Mouse (Mus musculus) lung, postnatal 10 days (tissue): ENCODE measurements around the gene Ncoa1.

Experiments
- DNase-seq: peaks from one replicate; pipeline ENCODE4 v3.0.0; 2021

Gene Ncoa1

GRCm38 (mm10) chr12:4206106-4206505 is 270.9 kb downstream of the Ncoa1 start:
- DNase-seq = no peak

DNA sequence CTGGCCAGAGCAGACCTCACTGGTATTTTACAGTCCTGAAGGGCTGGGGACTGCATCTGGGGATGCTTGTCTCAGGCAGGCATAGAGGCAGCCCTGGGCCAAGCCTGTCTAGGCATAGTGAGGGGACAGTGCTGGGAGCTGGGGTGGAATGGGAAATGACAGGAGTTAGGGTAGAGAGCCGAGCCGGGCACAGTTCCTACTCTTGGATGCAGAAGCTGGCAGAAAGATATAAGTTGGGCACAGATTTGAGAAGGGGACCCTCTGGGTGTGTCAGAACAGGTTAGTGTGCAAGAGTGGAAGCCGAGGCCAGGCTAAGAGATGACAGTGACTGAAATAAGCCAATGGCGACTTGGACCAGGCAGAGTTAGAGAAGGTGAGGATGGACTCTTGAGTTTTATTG is 274.8 kb downstream of the Ncoa1 start:
- DNase-seq = no peak

DNA sequence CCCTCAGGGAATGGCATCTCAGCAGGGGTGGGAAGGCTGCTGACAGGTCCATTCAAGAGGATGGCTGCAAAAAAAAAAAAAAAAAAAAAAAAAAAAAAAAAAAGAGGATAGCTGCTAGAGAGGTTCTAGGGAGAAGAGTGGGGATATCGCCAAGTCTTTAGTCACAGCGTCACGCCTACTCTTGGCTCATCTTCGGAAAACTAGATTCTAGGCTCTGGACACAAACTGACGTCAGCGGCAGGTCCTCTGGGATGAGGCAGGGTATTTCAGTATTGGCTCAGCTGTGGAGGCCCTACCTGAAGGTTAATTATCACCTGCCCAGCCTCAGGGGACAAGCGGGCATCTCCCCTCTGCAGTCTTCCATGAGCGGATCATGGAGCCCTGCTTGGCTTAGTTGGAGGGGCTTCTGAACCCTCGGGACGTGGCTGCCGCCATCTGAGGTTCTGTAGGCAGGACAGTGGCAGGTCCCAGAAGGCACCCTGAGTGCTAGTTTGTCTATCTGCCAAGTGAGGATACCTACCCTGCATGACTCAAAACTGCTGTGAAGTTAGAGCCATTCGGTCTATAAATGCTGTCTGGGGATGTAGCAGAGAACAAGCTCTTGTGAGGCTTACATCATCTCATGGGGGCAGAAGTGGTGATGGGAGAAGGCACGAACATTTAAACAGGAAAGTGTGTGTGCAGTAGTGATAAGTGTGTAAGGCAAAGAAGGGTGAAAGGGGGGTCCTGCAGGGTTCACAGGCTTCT is 275.4 kb downstream of the Ncoa1 start:
- DNase-seq = peak; percentile 73

- DNase-seq = no peak
Observed at GRCm38 (mm10) chr12:4199271-4199670, 277.7 kb downstream of the Ncoa1 start.

DNA sequence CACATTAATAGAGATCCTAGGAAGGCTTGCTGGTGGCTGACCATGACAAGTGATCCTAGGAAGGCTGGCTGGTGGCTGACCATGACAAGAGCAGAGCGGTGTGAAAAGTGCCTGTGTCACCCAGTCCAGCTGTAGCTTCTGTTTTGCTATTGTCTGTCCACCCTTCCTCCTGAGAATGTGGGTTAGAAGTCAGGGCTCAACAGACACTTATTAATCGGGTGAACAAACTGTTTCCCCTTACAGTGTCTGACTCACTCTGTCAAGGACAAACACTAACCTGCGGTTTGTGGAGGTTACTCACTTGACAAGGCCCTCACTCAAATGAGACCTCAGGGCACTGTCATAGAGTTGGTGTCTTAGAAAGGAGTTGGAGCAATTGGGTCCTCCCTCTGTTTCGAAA is 278.3 kb downstream of the Ncoa1 start:
- no peak for DNase-seq
